Mouse (Mus musculus) midbrain, embryonic 13.5 days (tissue): ENCODE results near the gene A330070K13Rik. TPM values are rescaled to one million over a fixed set of nuclear protein-coding genes. Genes with fewer than 3 reads are reported as not detected.

Experiments
- polyA plus RNA-seq: library from polyadenylated mRNA; unstranded; fragments of >200 nt; fragmentation: Nextera tagmentation; extraction: Ambion mirVana; gene quantifications from 2 replicates; pipeline ENCODE4 v1.2.1, GENCODE M21; 2015

A330070K13Rik gene
- polyA plus RNA-seq, 1 experiment from 2014 or later: not detected

Other genes with a start within 250 kb of the A330070K13Rik start
- 11.0 and 12.2 TPM in 2 replicates for gene Kctd7, start 239.8 kb downstream of the A330070K13Rik start, polyA plus RNA-seq
- gene Rabgef1, start 212.8 kb downstream of the A330070K13Rik start, polyA plus RNA-seq: 39.7 and 40.3 TPM in 2 replicates
- 22.7 and 24.0 TPM in 2 replicates for gene Tmem248, start 167.6 kb downstream of the A330070K13Rik start, polyA plus RNA-seq
- gene Sbds, start 129.1 kb downstream of the A330070K13Rik start, polyA plus RNA-seq: 61.2 and 63.6 TPM in 2 replicates
- gene Tyw1, start 129.0 kb downstream of the A330070K13Rik start, polyA plus RNA-seq: 24.8 and 25.4 TPM in 2 replicates
- gene Caln1, start 15.2 kb downstream of the A330070K13Rik start, polyA plus RNA-seq: 4.2 and 4.6 TPM in 2 replicates